Mouse (Mus musculus): ENCODE results near the gene Hcar2. TPM values are rescaled to one million over a fixed set of nuclear protein-coding genes. Genes with fewer than 3 reads are reported as not detected.

Gene Hcar2
- polyA plus RNA-seq, 1 experiment, result 1.9 TPM

DNA sequence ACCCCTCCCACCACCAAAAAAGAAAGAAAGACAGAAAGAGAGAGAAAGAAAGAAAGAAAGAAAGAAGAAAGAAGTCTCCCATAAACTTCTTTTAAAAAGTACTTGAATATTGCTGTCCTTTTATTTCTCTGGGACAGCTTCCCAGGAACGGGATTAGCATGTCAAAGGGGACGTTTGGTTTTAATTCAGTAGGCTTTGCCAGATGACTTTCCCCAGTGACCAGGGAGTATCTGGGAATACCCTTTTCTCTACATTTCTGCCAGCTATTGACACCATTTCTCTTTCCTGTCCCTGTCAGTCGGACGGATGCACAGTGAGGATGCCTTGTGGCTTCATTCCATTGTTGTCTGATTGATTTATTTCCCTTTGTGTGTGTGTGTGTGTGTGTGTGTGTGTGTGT is 21.5 kb downstream of the Hcar2 start:
- Histone ChIP-seq H3K27ac (ENCODE audit: insufficient read depth, low read depth, low read length) (peak overlapping the region; percentile 82), H3K27me3 (replicated peaks; ENCODE audit: control insufficient read depth, insufficient read depth, low read length) (no peaks in the 10 kb centered on the region), H3K36me3 (ENCODE audit: control insufficient read depth, insufficient read depth, low read length) (no peaks in the 10 kb centered on the region), H3K4me1 (ENCODE audit: control insufficient read depth, insufficient read depth, low read length) (no peaks in the 10 kb centered on the region), H3K4me3 (ENCODE audit: insufficient read depth, low read depth, low read length) (no peak overlapping the region)
- DNase-seq, result peak; percentile 47
- TF ChIP-seq POLR2A (IDR thresholded peaks at IDR 0.05; ENCODE audit: low read depth, low read length) (no peak), CTCF (conservative IDR thresholded peaks at IDR 0.05; ENCODE audit: insufficient read depth, insufficient read length, low read depth, low read length) (no peak)
- 48% methylated on average over 4 of the region's 4 CpGs for WGBS

DNA sequence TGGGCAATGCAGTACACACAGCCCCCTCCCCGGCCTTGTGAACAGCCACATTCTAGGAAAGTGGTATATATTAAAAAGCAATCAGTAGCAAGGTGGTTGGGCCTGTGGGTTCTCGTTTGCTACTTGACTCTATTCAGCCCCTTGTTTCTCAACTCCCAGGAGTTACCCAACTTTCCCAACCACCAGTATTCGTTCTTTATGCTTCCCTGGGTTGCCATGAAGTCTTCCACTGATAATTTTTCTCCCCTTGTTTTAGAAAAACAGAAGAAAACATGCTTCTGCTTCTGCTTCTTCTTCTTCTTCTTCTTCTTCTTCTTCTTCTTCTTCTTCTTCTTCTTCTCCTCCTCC is 22.4 kb downstream of the Hcar2 start:
- 85% methylated on average over 3 of the region's 3 CpGs for WGBS
- no peaks in the 10 kb centered on the region for H3K36me3 ChIP-seq (ENCODE audit: control insufficient read depth, insufficient read depth, low read length)
- H3K4me3 ChIP-seq (ENCODE audit: insufficient read depth, low read depth, low read length), result no peak overlapping the region
- TF ChIP-seq POLR2A (IDR thresholded peaks at IDR 0.05; ENCODE audit: low read depth, low read length) (no peak), CTCF (conservative IDR thresholded peaks at IDR 0.05; ENCODE audit: insufficient read depth, insufficient read length, low read depth, low read length) (no peak)
- no peak overlapping the region for H3K27ac ChIP-seq (ENCODE audit: insufficient read depth, low read depth, low read length)
- no peak for DNase-seq
- H3K27me3 ChIP-seq (replicated peaks; ENCODE audit: control insufficient read depth, insufficient read depth, low read length), result no peaks in the 10 kb centered on the region
- no peaks in the 10 kb centered on the region for H3K4me1 ChIP-seq (ENCODE audit: control insufficient read depth, insufficient read depth, low read length)

DNA sequence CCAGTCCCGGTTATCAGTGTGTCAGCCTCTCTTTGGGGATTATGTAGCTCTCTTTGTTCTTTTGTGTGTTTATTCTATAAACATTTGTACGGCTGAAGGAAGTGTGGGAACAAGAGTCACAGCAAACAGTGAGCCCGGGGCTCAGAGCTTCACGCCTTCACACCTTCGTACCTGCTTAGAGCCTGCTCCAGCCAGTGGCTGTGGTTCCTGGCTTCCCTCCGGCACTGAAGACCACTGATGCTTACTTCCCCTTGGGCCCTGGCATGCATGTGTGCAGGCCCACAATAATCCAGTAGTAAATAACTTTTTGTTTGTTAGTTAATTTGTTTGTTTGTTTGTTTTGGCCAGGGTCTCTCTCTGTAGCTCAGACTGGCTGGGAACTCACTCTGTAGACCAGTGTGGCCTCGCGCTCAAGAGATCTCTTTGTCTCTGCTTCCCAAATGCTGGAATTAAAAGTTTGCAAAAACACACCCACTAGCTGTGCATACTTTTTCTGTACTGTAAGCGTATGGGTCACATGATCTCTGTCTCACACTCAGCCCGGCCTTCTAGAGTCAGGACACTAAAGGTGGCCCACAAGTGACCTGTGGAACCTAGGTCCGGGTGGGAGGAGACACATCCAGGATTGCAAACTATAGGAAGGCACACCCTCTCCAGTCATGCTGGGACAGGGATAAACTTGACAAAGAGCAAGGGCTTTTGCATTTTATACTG is 22.9 kb downstream of the Hcar2 start:
- no peak for DNase-seq
- WGBS, result 64% methylated on average over 11 of the region's 11 CpGs
- Histone ChIP-seq H3K27ac (ENCODE audit: insufficient read depth, low read depth, low read length) (no peak overlapping the region), H3K4me3 (ENCODE audit: insufficient read depth, low read depth, low read length) (no peak overlapping the region), H3K27me3 (replicated peaks; ENCODE audit: control insufficient read depth, insufficient read depth, low read length) (no peaks in the 10 kb centered on the region), H3K36me3 (ENCODE audit: control insufficient read depth, insufficient read depth, low read length) (no peaks in the 10 kb centered on the region), H3K4me1 (ENCODE audit: control insufficient read depth, insufficient read depth, low read length) (no peaks in the 10 kb centered on the region)
- TF ChIP-seq POLR2A (IDR thresholded peaks at IDR 0.05; ENCODE audit: low read depth, low read length) (no peak), CTCF (conservative IDR thresholded peaks at IDR 0.05; ENCODE audit: insufficient read depth, insufficient read length, low read depth, low read length) (no peak)

DNA sequence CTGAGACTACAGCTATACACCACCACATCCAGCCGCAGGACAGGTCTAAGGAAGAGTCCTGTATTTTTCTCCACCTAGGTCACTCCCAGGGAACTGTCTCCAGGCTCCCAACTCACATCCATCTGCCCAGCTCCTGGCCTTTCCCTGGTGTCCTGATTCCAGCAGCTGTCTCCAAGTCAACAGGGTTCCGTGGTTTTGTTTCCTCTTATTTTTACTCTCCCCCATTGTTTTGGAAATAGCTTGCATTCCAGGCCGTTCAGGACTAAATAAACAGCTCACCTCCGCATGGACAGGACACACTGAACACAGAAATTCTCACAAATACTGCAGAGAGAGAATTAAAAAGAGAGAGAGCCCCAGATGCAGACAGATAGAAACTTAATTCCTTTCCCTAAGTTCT is 27.9 kb downstream of the Hcar2 start:
- Histone ChIP-seq H3K27ac (ENCODE audit: insufficient read depth, low read depth, low read length) (no peak overlapping the region), H3K4me1 (ENCODE audit: control insufficient read depth, insufficient read depth, low read length) (no peaks in the 10 kb centered on the region), H3K36me3 (ENCODE audit: control insufficient read depth, insufficient read depth, low read length) (no peaks in the 10 kb centered on the region), H3K27me3 (replicated peaks; ENCODE audit: control insufficient read depth, insufficient read depth, low read length) (no peaks in the 10 kb centered on the region), H3K4me3 (ENCODE audit: insufficient read depth, low read depth, low read length) (no peak overlapping the region)
- TF ChIP-seq CTCF (conservative IDR thresholded peaks at IDR 0.05; ENCODE audit: insufficient read depth, insufficient read length, low read depth, low read length) (no peak), POLR2A (IDR thresholded peaks at IDR 0.05; ENCODE audit: low read depth, low read length) (no peak)
- 43% methylated on average over 4 of the region's 4 CpGs for WGBS
- no peak for DNase-seq

DNA sequence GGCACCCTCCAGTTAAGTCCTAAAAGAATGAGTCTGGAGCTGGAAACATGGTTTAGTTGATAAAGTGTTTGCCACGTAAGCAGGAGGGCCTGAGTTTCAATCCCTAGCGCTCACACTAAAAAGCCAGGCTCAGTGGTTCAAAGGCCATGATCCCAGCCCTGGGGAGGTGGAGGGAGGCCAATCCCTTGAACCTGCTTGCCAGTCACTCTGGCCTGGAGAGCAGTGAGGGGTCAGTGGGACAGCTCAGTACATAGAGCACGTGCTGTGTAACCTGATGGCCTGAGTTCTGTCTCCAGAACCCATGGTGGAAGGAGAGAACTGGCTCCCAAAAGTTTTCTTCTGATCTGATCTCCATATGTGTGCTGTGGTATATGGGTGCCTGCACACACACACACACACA is 30.5 kb downstream of the Hcar2 start:
- TF ChIP-seq POLR2A (IDR thresholded peaks at IDR 0.05; ENCODE audit: low read depth, low read length) (no peak), CTCF (conservative IDR thresholded peaks at IDR 0.05; ENCODE audit: insufficient read depth, insufficient read length, low read depth, low read length) (no peak)
- DNase-seq, result peak; percentile 49
- 66% methylated on average over 3 of the region's 3 CpGs for WGBS
- Histone ChIP-seq H3K27me3 (replicated peaks; ENCODE audit: control insufficient read depth, insufficient read depth, low read length) (no peaks in the 10 kb centered on the region), H3K36me3 (ENCODE audit: control insufficient read depth, insufficient read depth, low read length) (no peaks in the 10 kb centered on the region), H3K4me1 (ENCODE audit: control insufficient read depth, insufficient read depth, low read length) (no peaks in the 10 kb centered on the region), H3K27ac (ENCODE audit: insufficient read depth, low read depth, low read length) (no peak overlapping the region), H3K4me3 (ENCODE audit: insufficient read depth, low read depth, low read length) (no peak overlapping the region)

DNA sequence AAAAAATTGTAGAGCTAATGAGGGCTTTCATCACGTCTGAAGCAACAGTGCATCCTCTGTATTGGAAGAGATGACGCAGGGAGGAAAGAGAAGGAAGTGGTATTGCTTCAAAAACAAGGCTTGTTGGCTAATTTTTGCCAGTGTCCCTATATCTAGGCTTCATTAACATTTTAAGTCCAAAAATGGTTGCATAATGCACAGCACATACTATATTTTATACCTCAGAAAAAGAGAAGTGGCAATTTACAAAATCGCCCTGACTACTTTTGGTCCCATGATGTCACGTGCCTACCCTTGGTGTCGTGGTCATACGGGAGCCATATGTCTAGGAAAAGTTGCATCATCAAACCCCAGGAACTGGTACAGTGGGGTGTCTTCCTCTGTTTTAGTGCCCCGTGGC is 33.0 kb downstream of the Hcar2 start:
- no peak overlapping the region for H3K27ac ChIP-seq (ENCODE audit: insufficient read depth, low read depth, low read length)
- no peaks in the 10 kb centered on the region for H3K4me1 ChIP-seq (ENCODE audit: control insufficient read depth, insufficient read depth, low read length)
- 89% methylated on average over 7 of the region's 7 CpGs for WGBS
- no peak overlapping the region for H3K4me3 ChIP-seq (ENCODE audit: insufficient read depth, low read depth, low read length)
- no peak for DNase-seq
- H3K27me3 ChIP-seq (replicated peaks; ENCODE audit: control insufficient read depth, insufficient read depth, low read length), result no peaks in the 10 kb centered on the region
- TF ChIP-seq CTCF (conservative IDR thresholded peaks at IDR 0.05; ENCODE audit: insufficient read depth, insufficient read length, low read depth, low read length) (no peak), POLR2A (IDR thresholded peaks at IDR 0.05; ENCODE audit: low read depth, low read length) (no peak)
- H3K36me3 ChIP-seq (ENCODE audit: control insufficient read depth, insufficient read depth, low read length), result no peaks in the 10 kb centered on the region

DNA sequence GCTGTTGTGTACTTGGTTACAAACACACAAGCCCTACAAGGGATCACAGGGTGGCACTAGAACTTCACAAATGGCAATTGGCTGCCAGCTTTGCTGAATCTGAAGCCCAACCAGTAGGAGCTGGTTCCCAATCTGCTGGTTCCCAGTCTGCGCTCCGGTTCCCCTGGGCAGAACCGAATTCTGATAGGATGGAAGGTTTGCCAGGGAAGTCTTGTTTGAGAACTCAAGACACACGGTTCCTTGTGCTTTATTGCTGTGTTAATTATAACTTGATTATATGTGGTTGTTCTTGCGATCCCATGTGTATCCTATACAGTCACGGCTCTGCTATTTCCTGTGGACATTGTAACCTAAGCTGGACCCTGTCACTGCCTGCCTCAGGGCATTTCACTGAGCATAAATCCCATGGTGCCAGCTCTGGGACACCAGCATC is 37.6 kb downstream of the Hcar2 start:
- Histone ChIP-seq H3K27me3 (replicated peaks; ENCODE audit: control insufficient read depth, insufficient read depth, low read length) (no peaks in the 10 kb centered on the region), H3K4me1 (ENCODE audit: control insufficient read depth, insufficient read depth, low read length) (no peaks in the 10 kb centered on the region), H3K27ac (ENCODE audit: insufficient read depth, low read depth, low read length) (no peak overlapping the region), H3K4me3 (ENCODE audit: insufficient read depth, low read depth, low read length) (no peak overlapping the region), H3K36me3 (ENCODE audit: control insufficient read depth, insufficient read depth, low read length) (no peaks in the 10 kb centered on the region)
- TF ChIP-seq POLR2A (IDR thresholded peaks at IDR 0.05; ENCODE audit: low read depth, low read length) (no peak), CTCF (conservative IDR thresholded peaks at IDR 0.05; ENCODE audit: insufficient read depth, insufficient read length, low read depth, low read length) (peak; percentile 71)
- WGBS, result 20% methylated on average over 6 of the region's 6 CpGs
- peak; percentile 75 for DNase-seq

Measured in kidney, adult 2 months (tissue).